In genomic region chr14:35198447-35198846, GRCm38 (mm10) we compare ENCODE assay signal across 30 mouse cellular contexts.
"Had no signal": no experiment of that assay in that cellular context is flagged by ENCODE, and none has a peak within 500 bp of the region (broad histone marks: within the 10 kb centered on the region; RNA-seq: fewer than 3 reads in every experiment).

No protein-coding gene starts in this region.

- H3K4me3 ChIP-seq: limb, embryonic 10.5 days; limb, embryonic 12.5 days; limb, embryonic 13.5 days; limb, embryonic 15.5 days; liver, embryonic 12.5 days; liver, embryonic 13.5 days; liver, embryonic 15.5 days; lung, embryonic 15.5 days; megakaryocyte, embryonic 14.5 days; midbrain, embryonic 10.5 days; midbrain, embryonic 12.5 days; midbrain, embryonic 13.5 days; midbrain, embryonic 15.5 days; myocyte had no signal

- H3K27ac ChIP-seq: limb, embryonic 10.5 days; limb, embryonic 12.5 days; limb, embryonic 13.5 days; limb, embryonic 15.5 days; liver, embryonic 12.5 days; liver, embryonic 13.5 days; liver, embryonic 14.5 days; liver, embryonic 15.5 days; lung, embryonic 15.5 days; macrophage; midbrain, embryonic 10.5 days; midbrain, embryonic 12.5 days; midbrain, embryonic 13.5 days had no signal

- H3K36me3 ChIP-seq: limb, embryonic 10.5 days; limb, embryonic 12.5 days; limb, embryonic 13.5 days; limb, embryonic 15.5 days; liver, embryonic 12.5 days; liver, embryonic 13.5 days; liver, embryonic 15.5 days; lung, embryonic 15.5 days; midbrain, embryonic 10.5 days; midbrain, embryonic 12.5 days; midbrain, embryonic 13.5 days; midbrain, embryonic 15.5 days had no signal

- H3K9me3 ChIP-seq: limb, embryonic 10.5 days; limb, embryonic 12.5 days; limb, embryonic 13.5 days; limb, embryonic 15.5 days; liver, embryonic 12.5 days; liver, embryonic 13.5 days; liver, embryonic 15.5 days; lung, embryonic 15.5 days; midbrain, embryonic 10.5 days; midbrain, embryonic 12.5 days; midbrain, embryonic 13.5 days; midbrain, embryonic 15.5 days had no signal

- H3K4me1 ChIP-seq: limb, embryonic 10.5 days; limb, embryonic 12.5 days; limb, embryonic 13.5 days; limb, embryonic 15.5 days; liver, embryonic 12.5 days; liver, embryonic 13.5 days; liver, embryonic 15.5 days; lung, embryonic 15.5 days; megakaryocyte, embryonic 14.5 days; midbrain, embryonic 10.5 days; midbrain, embryonic 12.5 days; midbrain, embryonic 13.5 days; midbrain, embryonic 15.5 days had no signal

- ATAC-seq: liver, embryonic 12.5 days; liver, postnatal 0 days; lung, postnatal 0 days had no signal

- DNase-seq: left cerebral cortex, postnatal 4 days; liver; liver, embryonic 13.5 days; liver, postnatal 0 days; lung, adult 18-20 months; lung, adult 2 months; lung, postnatal 10 days; lung, postnatal 14 days; lung, postnatal 36 days; lung, postnatal 4 days; midbrain, embryonic 14.5 days had no signal

- H3K27me3 ChIP-seq: limb, embryonic 12.5 days; limb, embryonic 13.5 days; limb, embryonic 15.5 days; liver, embryonic 12.5 days; liver, embryonic 13.5 days; liver, embryonic 15.5 days; lung, embryonic 15.5 days; megakaryocyte, embryonic 14.5 days; midbrain, embryonic 12.5 days; midbrain, embryonic 13.5 days; midbrain, embryonic 15.5 days had no signal

- H3K9ac ChIP-seq: limb, embryonic 12.5 days; limb, embryonic 13.5 days; limb, embryonic 15.5 days; liver, embryonic 12.5 days; liver, embryonic 13.5 days; liver, embryonic 14.5 days; liver, embryonic 15.5 days; liver, postnatal 0 days; lung, embryonic 14.5 days; lung, embryonic 15.5 days; midbrain, embryonic 12.5 days; midbrain, embryonic 13.5 days; midbrain, embryonic 15.5 days had no signal

- H3K4me2 ChIP-seq: limb, embryonic 12.5 days; limb, embryonic 13.5 days; limb, embryonic 15.5 days; liver, embryonic 11.5 days; liver, embryonic 12.5 days; liver, embryonic 13.5 days; liver, embryonic 15.5 days; lung, embryonic 14.5 days; lung, embryonic 15.5 days; midbrain, embryonic 11.5 days; midbrain, embryonic 12.5 days; midbrain, embryonic 13.5 days; midbrain, embryonic 15.5 days had no signal
